Mouse (Mus musculus) ES-Bruce4 (cell line): ENCODE measurements around the gene Ttc28. TPM values are rescaled to one million over a fixed set of nuclear protein-coding genes. Genes with fewer than 3 reads are reported as not detected.

Source experiments
- H3K27ac ChIP-seq: 2 replicates; pipeline ENCODE4 v1.5.1; 2012; ENCODE audit warnings: low read length, inconsistent platforms; ENCODE audit not compliant: insufficient read depth
- H3K27me3 ChIP-seq: 2 replicates; pipeline ENCODE4 v1.6.1; 2012; ENCODE audit warnings: mild to moderate bottlenecking, low read length, inconsistent platforms; ENCODE audit not compliant: control insufficient read depth, poor library complexity, insufficient read depth, severe bottlenecking
- H3K36me3 ChIP-seq: 2 replicates; pipeline ENCODE4 v1.6.1; 2012; ENCODE audit warnings: inconsistent platforms, mild to moderate bottlenecking, low read length, moderate library complexity; ENCODE audit not compliant: control insufficient read depth, poor library complexity, insufficient read depth, severe bottlenecking
- H3K4me1 ChIP-seq: one replicate; pipeline ENCODE4 v1.8.1; 2011; ENCODE audit warnings: low read length; ENCODE audit not compliant: control insufficient read depth, insufficient read depth
- H3K4me3 ChIP-seq: 2 replicates; pipeline ENCODE4 v1.5.1; 2011; ENCODE audit warnings: low read depth, mild to moderate bottlenecking, low read length
- H3K9ac ChIP-seq: 2 replicates; pipeline ENCODE4 v1.6.1; 2012; ENCODE audit warnings: low read depth, mild to moderate bottlenecking, inconsistent platforms; ENCODE audit not compliant: poor library complexity, severe bottlenecking
- H3K9me3 ChIP-seq: replicated peaks from 2 replicates; pipeline ENCODE4 v1.6.1; 2012; ENCODE audit warnings: mild to moderate bottlenecking, low read length, inconsistent platforms; ENCODE audit not compliant: control insufficient read depth, poor library complexity, insufficient read depth, severe bottlenecking
- CTCF ChIP-seq: IDR thresholded peaks from one replicate; pipeline ENCODE4 v1.8.1; 2011; ENCODE audit warnings: low read depth, low read length
- EP300 ChIP-seq: IDR thresholded peaks from 2 replicates; pipeline ENCODE4 v1.6.1; 2011; ENCODE audit warnings: low read depth, low read length; ENCODE audit not compliant: insufficient read depth
- POLR2A ChIP-seq: IDR thresholded peaks from one replicate; pipeline ENCODE4 v1.8.1; 2011; ENCODE audit warnings: low read length; ENCODE audit not compliant: insufficient read depth
- polyA plus RNA-seq: library from polyadenylated mRNA; stranded (reverse); fragments of >200 nt; gene quantifications from 2 replicates; pipeline ENCODE4 v1.2.4, GENCODE M21; 2011; ENCODE audit warnings: low read depth; ENCODE audit not compliant: missing spikeins, insufficient read depth, insufficient read length

Gene Ttc28
- polyA plus RNA-seq, 1 experiment = 2.5 TPM

GRCm38 (mm10) chr5:111022339-111022738, 142.7 kb downstream of the Ttc28 start:
- TF ChIP-seq EP300 = no peak
- no peak for TF ChIP-seq POLR2A
- no peak for TF ChIP-seq CTCF
- H3K9ac ChIP-seq = no peak overlapping the region
- no peaks in the 10 kb centered on the region for H3K9me3 ChIP-seq
- no peaks in the 10 kb centered on the region for H3K4me1 ChIP-seq
- no peak overlapping the region for H3K27ac ChIP-seq
- no peak overlapping the region for H3K4me3 ChIP-seq
- H3K27me3 ChIP-seq = no peaks in the 10 kb centered on the region
- H3K36me3 ChIP-seq = no peaks in the 10 kb centered on the region

GRCm38 (mm10) chr5:111022940-111023339, 143.3 kb downstream of the Ttc28 start:
- H3K27ac ChIP-seq = no peak overlapping the region
- no peak overlapping the region for H3K4me3 ChIP-seq
- no peak overlapping the region for H3K9ac ChIP-seq
- H3K36me3 ChIP-seq = no peaks in the 10 kb centered on the region
- no peaks in the 10 kb centered on the region for H3K4me1 ChIP-seq
- H3K9me3 ChIP-seq = no peaks in the 10 kb centered on the region
- H3K27me3 ChIP-seq = no peaks in the 10 kb centered on the region
- TF ChIP-seq POLR2A (no peak), EP300 (no peak), CTCF (no peak)

- no peak overlapping the region for H3K27ac ChIP-seq
- H3K4me3 ChIP-seq = no peak overlapping the region
- no peak overlapping the region for H3K9ac ChIP-seq
- H3K36me3 ChIP-seq = no peaks in the 10 kb centered on the region
- H3K4me1 ChIP-seq = no peaks in the 10 kb centered on the region
- no peaks in the 10 kb centered on the region for H3K9me3 ChIP-seq
- TF ChIP-seq CTCF = no peak
- no peak for TF ChIP-seq EP300
- no peak for TF ChIP-seq POLR2A
- no peaks in the 10 kb centered on the region for H3K27me3 ChIP-seq
Observed at GRCm38 (mm10) chr5:111024621-111025020, 145.0 kb downstream of the Ttc28 start.

GRCm38 (mm10) chr5:111025476-111025875, 145.9 kb downstream of the Ttc28 start:
- TF ChIP-seq EP300 (no peak), POLR2A (no peak), CTCF (no peak)
- Histone ChIP-seq H3K36me3 (no peaks in the 10 kb centered on the region), H3K27me3 (no peaks in the 10 kb centered on the region), H3K27ac (no peak overlapping the region), H3K4me3 (no peak overlapping the region), H3K9me3 (no peaks in the 10 kb centered on the region), H3K4me1 (no peaks in the 10 kb centered on the region), H3K9ac (no peak overlapping the region)

GRCm38 (mm10) chr5:111026209-111026608, 146.6 kb downstream of the Ttc28 start:
- TF ChIP-seq CTCF (no peak), EP300 (no peak), POLR2A (no peak)
- no peak overlapping the region for H3K4me3 ChIP-seq
- H3K36me3 ChIP-seq = no peaks in the 10 kb centered on the region
- no peaks in the 10 kb centered on the region for H3K9me3 ChIP-seq
- H3K4me1 ChIP-seq = no peaks in the 10 kb centered on the region
- H3K27me3 ChIP-seq = no peaks in the 10 kb centered on the region
- no peak overlapping the region for H3K9ac ChIP-seq
- H3K27ac ChIP-seq = no peak overlapping the region

- TF ChIP-seq POLR2A = no peak
- no peak for TF ChIP-seq CTCF
- no peak for TF ChIP-seq EP300
- Histone ChIP-seq H3K4me1 (no peaks in the 10 kb centered on the region), H3K36me3 (no peaks in the 10 kb centered on the region), H3K4me3 (no peak overlapping the region), H3K27me3 (no peaks in the 10 kb centered on the region), H3K9me3 (no peaks in the 10 kb centered on the region), H3K27ac (no peak overlapping the region), H3K9ac (no peak overlapping the region)
Observed at GRCm38 (mm10) chr5:111028340-111028739, 148.7 kb downstream of the Ttc28 start.
